Comparison of ENCODE assay signal across 11 mouse cellular contexts in the genomic region with DNA sequence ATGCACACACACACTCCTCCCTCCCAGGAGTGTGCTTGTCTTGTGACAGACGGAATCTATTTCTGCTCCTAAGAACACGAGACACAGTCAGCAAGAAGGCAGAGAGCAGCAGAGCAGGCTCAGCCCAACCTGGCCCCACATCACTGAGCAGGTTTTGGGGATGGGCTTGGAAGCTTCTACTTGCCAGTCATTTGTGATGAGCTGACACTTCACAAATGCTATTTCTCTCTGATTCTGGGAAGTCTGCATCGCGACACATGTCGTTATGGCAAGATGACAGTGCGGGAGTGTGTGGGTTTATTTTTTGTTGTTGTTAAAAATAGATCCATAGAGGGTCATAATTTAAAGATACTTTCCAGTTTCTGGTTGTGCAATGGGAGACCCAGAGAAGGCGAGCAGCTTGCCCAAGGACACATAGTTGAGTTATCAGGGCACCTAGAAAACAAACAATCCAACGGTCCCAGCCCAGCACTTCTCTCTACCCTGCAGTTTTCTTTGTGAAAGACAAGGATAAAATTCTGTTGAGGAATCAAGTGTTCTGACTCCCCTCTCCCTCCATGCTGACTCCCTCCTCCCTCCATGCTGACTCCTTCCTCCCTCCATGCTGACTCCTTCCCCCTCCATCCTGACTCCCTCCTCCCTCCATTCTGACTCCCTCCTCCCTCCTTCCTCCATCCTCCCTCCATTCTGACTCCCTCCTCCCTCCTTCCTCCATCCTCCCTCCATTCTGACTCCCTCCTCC. TPM values are rescaled to one million over a fixed set of nuclear protein-coding genes. Genes with fewer than 3 reads are reported as not detected.
A peak's percentile ranks its signal among the peaks of the same experiment; 100 is the strongest.
DNase-seq lines count a peak whose midpoint lies in the region; ATAC-seq and TF ChIP-seq lines count a peak whose summit lies in the region.
"Had no signal": no experiment of that assay in that cellular context is flagged by ENCODE, and none has a peak within 500 bp of the region (broad histone marks: within the 10 kb centered on the region; RNA-seq: fewer than 3 reads in every experiment).

No protein-coding gene starts in this region.

- peak; percentile 8 for DNase-seq in hindbrain, postnatal 0 days (ENCODE audit: low spot score)
- DNase-seq in hindbrain, embryonic 11.5 days (ENCODE audit: low spot score) = no peak
- peak; percentile 44 to 73 for DNase-seq in frontal cortex, postnatal 14 days (ENCODE audit: low spot score in 2 of 2)
- peak; percentile 49 to 86 for DNase-seq in left cerebral cortex, postnatal 25 days (ENCODE audit: low spot score in 2 of 2)
- no peak for DNase-seq in gastrocnemius, postnatal 4 days (ENCODE audit: low spot score in 2 of 2)
- DNase-seq in kidney, adult 11 months = no peak
- DNase-seq: gastrocnemius, postnatal 14 days; lung, postnatal 36 days; thymus, postnatal 4 days had no signal

- no peaks in the 10 kb centered on the region for H3K9me3 ChIP-seq in hindbrain, postnatal 0 days (ENCODE audit: low read length)
- H3K9me3 ChIP-seq in hindbrain, embryonic 11.5 days (ENCODE audit: control insufficient read depth, low read length) = no peaks in the 10 kb centered on the region
- H3K9me3 ChIP-seq: neural tube, embryonic 13.5 days had no signal

- WGBS in hindbrain, postnatal 0 days = 67% methylated on average over 8 of the region's 8 CpGs
- WGBS in hindbrain, embryonic 11.5 days = 86% methylated on average over 8 of the region's 8 CpGs

- H3K27me3 ChIP-seq in hindbrain, postnatal 0 days (ENCODE audit: insufficient read depth, low read length) = no peaks in the 10 kb centered on the region
- H3K27me3 ChIP-seq in hindbrain, embryonic 11.5 days (ENCODE audit: control insufficient read depth, insufficient read depth, low read length) = no peaks in the 10 kb centered on the region
- H3K27me3 ChIP-seq: neural tube, embryonic 13.5 days had no signal

- H3K9ac ChIP-seq in hindbrain, postnatal 0 days (replicated peaks; ENCODE audit: low read length) = no peak overlapping the region
- H3K9ac ChIP-seq in hindbrain, embryonic 11.5 days (ENCODE audit: low read depth, low read length) = no peak overlapping the region
- H3K9ac ChIP-seq: neural tube, embryonic 13.5 days had no signal

- no peak overlapping the region for H3K4me3 ChIP-seq in hindbrain, postnatal 0 days (ENCODE audit: low read length)
- no peak overlapping the region for H3K4me3 ChIP-seq in hindbrain, embryonic 11.5 days (ENCODE audit: low read depth, low read length)
- no peak overlapping the region for H3K4me3 ChIP-seq in cortical plate, adult 2 months (ENCODE audit: insufficient read depth, low read length)
- H3K4me3 ChIP-seq: neural tube, embryonic 13.5 days had no signal

- no peaks in the 10 kb centered on the region for H3K36me3 ChIP-seq in hindbrain, postnatal 0 days (ENCODE audit: insufficient read depth, low read length)
- H3K36me3 ChIP-seq in hindbrain, embryonic 11.5 days (ENCODE audit: control insufficient read depth, insufficient read depth, low read length) = no peaks in the 10 kb centered on the region
- H3K36me3 ChIP-seq: neural tube, embryonic 13.5 days had no signal

- H3K4me1 ChIP-seq in hindbrain, postnatal 0 days (ENCODE audit: insufficient read depth, low read length) = peaks cover 3% of the 10 kb centered on the region; the same call in 1 of the 2 replicates
- H3K4me1 ChIP-seq in hindbrain, embryonic 11.5 days (replicated peaks; ENCODE audit: control insufficient read depth, insufficient read depth, low read length) = no peaks in the 10 kb centered on the region
- peaks cover 15% of the 10 kb centered on the region for H3K4me1 ChIP-seq in cortical plate, adult 2 months (ENCODE audit: control insufficient read depth, insufficient read depth, low read length)
- H3K4me1 ChIP-seq: neural tube, embryonic 13.5 days had no signal

- no peak for TF ChIP-seq POLR2A in cortical plate, adult 2 months (IDR thresholded peaks at IDR 0.05; ENCODE audit: extremely low read depth, insufficient read depth, low read length)

- no peak overlapping the region for H3K27ac ChIP-seq in hindbrain, postnatal 0 days
- H3K27ac ChIP-seq in hindbrain, embryonic 11.5 days (ENCODE audit: low read depth, low read length) = no peak overlapping the region
- peak overlapping the region; percentile 58 for H3K27ac ChIP-seq in cortical plate, adult 2 months (ENCODE audit: insufficient read depth, low read length)
- H3K27ac ChIP-seq: neural tube, embryonic 13.5 days had no signal

- no peak for TF ChIP-seq CTCF in hindbrain, postnatal 0 days (IDR thresholded peaks at IDR 0.05; ENCODE audit: low read depth)
- no peak for TF ChIP-seq CTCF in cortical plate, adult 2 months (IDR thresholded peaks at IDR 0.05; ENCODE audit: extremely low read depth, insufficient read depth, low read length)

- intact Hi-C loops in left cerebral cortex, postnatal 25 days (cut with DNase I) = no loop called here

- ATAC-seq in hindbrain, postnatal 0 days = peak; percentile 61
- ATAC-seq in hindbrain, embryonic 11.5 days (ENCODE audit: low FRiP score) = no peak

- H3K4me2 ChIP-seq in hindbrain, postnatal 0 days (ENCODE audit: low read depth, low read length) = no peak overlapping the region
- H3K4me2 ChIP-seq in hindbrain, embryonic 11.5 days (replicated peaks; ENCODE audit: low read depth, low read length) = no peak overlapping the region
- H3K4me2 ChIP-seq: neural tube, embryonic 13.5 days had no signal

RNA-seq across cellular contexts. Expression of a gene that starts 41.0 kb away (rescaled TPM):
- total RNA-seq in hindbrain, postnatal 0 days (2014; rRNA removed) = 67.1 and 77.1 TPM in 2 replicates
- 52.2 and 55.5 TPM in 2 replicates for polyA plus RNA-seq in hindbrain, postnatal 0 days (2015; fragmentation: Nextera tagmentation; extraction: Ambion mirVana)
- polyA plus RNA-seq in hindbrain, embryonic 11.5 days (2014; fragmentation: Nextera tagmentation; extraction: Ambion mirVana) = 24.1 and 26.6 TPM in 2 replicates
- 78.7 and 78.9 TPM in 2 replicates for polyA plus RNA-seq in cortical plate, adult 2 months (2012; rRNA removed)
- total RNA-seq in left cerebral cortex, postnatal 25 days (2021) = 100 to 1,000 TPM; 206 to 223 TPM
- total RNA-seq in gastrocnemius, postnatal 4 days (2021) = 10 to 100 TPM; 12.8 to 15.9 TPM

Comparison
In these comparisons a context has a peak if more than half of its experiments do, and no peak if none do; other contexts are left out.
1. DNase-seq: peak in hindbrain, postnatal 0 days (single experiment), frontal cortex, postnatal 14 days (2 of 2) and left cerebral cortex, postnatal 25 days (2 of 2); none in hindbrain, embryonic 11.5 days (single experiment), gastrocnemius, postnatal 4 days (0 of 2) and kidney, adult 11 months (single experiment).